Mouse (Mus musculus): Measurements from ENCODE around the gene Slc22a12.
A peak's percentile ranks its signal among the peaks of the same experiment; 100 is the strongest.

Gene Slc22a12

GRCm38 (mm10) chr19:6542367-6543034 is at the start of gene Slc22a12:
Gene Slc22a12, minus strand, starts transcription at chr19:6543032.
- no peak for DNase-seq (ENCODE audit: low spot score)

- DNase-seq (ENCODE audit: low spot score), result no peak
These were observed 29.2 kb upstream of the Slc22a12 start for GRCm38 (mm10) chr19:6572001-6572400.

- DNase-seq (ENCODE audit: low spot score), result no peak
These were observed 28.6 kb upstream of the Slc22a12 start for GRCm38 (mm10) chr19:6571476-6571875.

GRCm38 (mm10) chr19:6569561-6569960 is 26.7 kb upstream of the Slc22a12 start:
- no peak for DNase-seq (ENCODE audit: low spot score)

- DNase-seq (ENCODE audit: low spot score), result no peak
These were observed 26.2 kb upstream of the Slc22a12 start for GRCm38 (mm10) chr19:6569021-6569420.

- DNase-seq (ENCODE audit: low spot score), result no peak
These were observed 23.6 kb upstream of the Slc22a12 start for GRCm38 (mm10) chr19:6566450-6566849.

- DNase-seq (ENCODE audit: low spot score), result no peak
These were observed 22.3 kb upstream of the Slc22a12 start for GRCm38 (mm10) chr19:6565136-6565535.

- DNase-seq (ENCODE audit: low spot score), result no peak
These were observed 17.5 kb upstream of the Slc22a12 start for GRCm38 (mm10) chr19:6560246-6560815.

GRCm38 (mm10) chr19:6559576-6559975 is 16.7 kb upstream of the Slc22a12 start:
- DNase-seq (ENCODE audit: low spot score), result no peak

- no peak for DNase-seq (ENCODE audit: low spot score)
These were observed 11.2 kb upstream of the Slc22a12 start for GRCm38 (mm10) chr19:6553819-6554582.

GRCm38 (mm10) chr19:6553174-6553573 is 10.3 kb upstream of the Slc22a12 start:
- no peak for DNase-seq (ENCODE audit: low spot score)

- DNase-seq (ENCODE audit: low spot score), result peak; percentile 41
These were observed 9.6 kb upstream of the Slc22a12 start for GRCm38 (mm10) chr19:6552302-6553028.

GRCm38 (mm10) chr19:6551215-6551614 is 8.4 kb upstream of the Slc22a12 start:
- no peak for DNase-seq (ENCODE audit: low spot score)

GRCm38 (mm10) chr19:6549566-6549965 is 6.7 kb upstream of the Slc22a12 start:
- no peak for DNase-seq (ENCODE audit: low spot score)

- DNase-seq (ENCODE audit: low spot score), result no peak
These were observed 5.9 kb upstream of the Slc22a12 start for GRCm38 (mm10) chr19:6548431-6549410.

GRCm38 (mm10) chr19:6547801-6548200 is 5.0 kb upstream of the Slc22a12 start:
- no peak for DNase-seq (ENCODE audit: low spot score)

GRCm38 (mm10) chr19:6546096-6546495 is 3.3 kb upstream of the Slc22a12 start:
- no peak for DNase-seq (ENCODE audit: low spot score)

GRCm38 (mm10) chr19:6545481-6545880 is 2.6 kb upstream of the Slc22a12 start:
- no peak for DNase-seq (ENCODE audit: low spot score)

GRCm38 (mm10) chr19:6544712-6545111 is 1.9 kb upstream of the Slc22a12 start:
- DNase-seq (ENCODE audit: low spot score), result no peak

GRCm38 (mm10) chr19:6543518-6543917 is 686 bp upstream of the Slc22a12 start:
- DNase-seq (ENCODE audit: low spot score), result no peak

GRCm38 (mm10) chr19:6543035-6543383 is 177 bp upstream of the Slc22a12 start:
- DNase-seq (ENCODE audit: low spot score), result no peak
